Mouse (Mus musculus): ENCODE data around the gene Gart. TPM values are rescaled to one million over a fixed set of nuclear protein-coding genes. Genes with fewer than 3 reads are reported as not detected.

The Gart gene
- total RNA-seq, 2 experiments from 2014 or later: 58.4 to 66.2 TPM

- no peak overlapping the region for H3K27ac ChIP-seq
- no peak for TF ChIP-seq CTCF (IDR thresholded peaks at IDR 0.05)
- no peak for DNase-seq
- H3K4me3 ChIP-seq: no peak overlapping the region
- intact Hi-C loops (cut with DNase I): no loop called here
Measured at GRCm38 (mm10) chr16:91674500-91674899, 27.7 kb upstream of the Gart start.

GRCm38 (mm10) chr16:91663795-91664194 is 17.0 kb upstream of the Gart start:
- intact Hi-C loops (cut with DNase I): no loop called here

GRCm38 (mm10) chr16:91662336-91662735 is 15.6 kb upstream of the Gart start:
- H3K4me3 ChIP-seq: no peak overlapping the region
- no peak overlapping the region for H3K27ac ChIP-seq
- DNase-seq: no peak
- TF ChIP-seq CTCF (IDR thresholded peaks at IDR 0.05): no peak
- intact Hi-C loops (cut with DNase I): no loop called here

More at GRCm38 (mm10) chr16:91663795-91664194, 17.0 kb upstream of the Gart start:
- Histone ChIP-seq H3K27ac (no peak overlapping the region), H3K4me3 (no peak overlapping the region)
- no peak for DNase-seq
- no peak for TF ChIP-seq CTCF (IDR thresholded peaks at IDR 0.05)

- TF ChIP-seq CTCF (IDR thresholded peaks at IDR 0.05): no peak
- DNase-seq: no peak
- Histone ChIP-seq H3K27ac (no peak overlapping the region), H3K4me3 (no peak overlapping the region; the same call in 1 of the 2 replicates)
- intact Hi-C loops (cut with DNase I): no loop called here
Measured at GRCm38 (mm10) chr16:91661397-91661796, 14.6 kb upstream of the Gart start.

GRCm38 (mm10) chr16:91659798-91660197 is 13.0 kb upstream of the Gart start:
- H3K4me3 ChIP-seq: no peak overlapping the region
- intact Hi-C loops (cut with DNase I): no loop called here
- TF ChIP-seq CTCF (IDR thresholded peaks at IDR 0.05): no peak
- H3K27ac ChIP-seq: no peak overlapping the region
- no peak for DNase-seq

GRCm38 (mm10) chr16:91658471-91658870 is 11.7 kb upstream of the Gart start:
- TF ChIP-seq CTCF (IDR thresholded peaks at IDR 0.05): no peak
- Histone ChIP-seq H3K27ac (no peak overlapping the region), H3K4me3 (no peak overlapping the region)
- no peak for DNase-seq
- intact Hi-C loops (cut with DNase I): no loop called here

- DNase-seq: no peak
- intact Hi-C loops (cut with DNase I): no loop called here
- H3K4me3 ChIP-seq: no peak overlapping the region
- H3K27ac ChIP-seq: no peak overlapping the region
- TF ChIP-seq CTCF (IDR thresholded peaks at IDR 0.05): no peak
Measured at GRCm38 (mm10) chr16:91657285-91657684, 10.5 kb upstream of the Gart start.

GRCm38 (mm10) chr16:91655285-91655684 is 8.5 kb upstream of the Gart start:
- H3K27ac ChIP-seq: no peak overlapping the region
- TF ChIP-seq CTCF (IDR thresholded peaks at IDR 0.05): no peak
- no peak for DNase-seq
- intact Hi-C loops (cut with DNase I): loop anchor here (2.0 kb wide), 1 partner anchor 14 kb away; no protein-coding TSS in a partner anchor
- H3K4me3 ChIP-seq: no peak overlapping the region

GRCm38 (mm10) chr16:91652191-91652590 is 5.4 kb upstream of the Gart start:
- intact Hi-C loops (cut with DNase I): no loop called here

GRCm38 (mm10) chr16:91649781-91650180 is 3.0 kb upstream of the Gart start:
- Histone ChIP-seq H3K4me3 (peak overlapping the region; percentile 75), H3K27ac (no peak overlapping the region)
- intact Hi-C loops (cut with DNase I): loop anchor here (5.0 kb wide), 2 partner anchors 38 to 78 kb away; partner anchors contain the start of genes Cryzl1, Donson and Itsn1
- TF ChIP-seq CTCF (IDR thresholded peaks at IDR 0.05): no peak
- DNase-seq: no peak

More at GRCm38 (mm10) chr16:91652191-91652590, 5.4 kb upstream of the Gart start:
- no peak overlapping the region for H3K27ac ChIP-seq
- H3K4me3 ChIP-seq: no peak overlapping the region
- TF ChIP-seq CTCF (IDR thresholded peaks at IDR 0.05): no peak
- DNase-seq: no peak

GRCm38 (mm10) chr16:91649246-91649645 is 2.5 kb upstream of the Gart start:
- peak overlapping the region; percentile 75 for H3K4me3 ChIP-seq
- no peak for TF ChIP-seq CTCF (IDR thresholded peaks at IDR 0.05)
- intact Hi-C loops (cut with DNase I): loop anchor here (5.0 kb wide), 2 partner anchors 38 to 78 kb away; partner anchors contain the start of genes Cryzl1, Donson and Itsn1
- peak overlapping the region; percentile 100; the same call in 1 of the 2 replicates for H3K27ac ChIP-seq
- no peak for DNase-seq

GRCm38 (mm10) chr16:91648220-91648550 is 1.4 kb upstream of the Gart start:
- intact Hi-C loops (cut with DNase I): loop anchor here (5.0 kb wide), 2 partner anchors 39 to 79 kb away; partner anchors contain the start of genes Cryzl1, Donson and Itsn1
- DNase-seq: peak; percentile 87
- peak overlapping the region; percentile 75 for H3K4me3 ChIP-seq
- peak overlapping the region; percentile 100 for H3K27ac ChIP-seq
- no peak for TF ChIP-seq CTCF (IDR thresholded peaks at IDR 0.05)

- H3K4me3 ChIP-seq: peak within 1 kb of the TSS; percentile 75
- TF ChIP-seq CTCF (IDR thresholded peaks at IDR 0.05): no peak
- peak within 1 kb of the TSS; percentile 100 for H3K27ac ChIP-seq
- DNase-seq: peak; percentile 98
- intact Hi-C loops (cut with DNase I): loop anchor here (5.0 kb wide), 2 partner anchors 40 to 80 kb away; partner anchors contain the start of genes Cryzl1, Donson and Itsn1
Measured at GRCm38 (mm10) chr16:91647461-91648219, 888 bp upstream of the Gart start, which contains the start of gene Son. Son (plus strand) TSS chr16:91647506.
